Mouse (Mus musculus) ES-Bruce4 (cell line): Measurements from ENCODE around the gene Ccdc97.

Source experiments
- CTCF ChIP-seq: IDR thresholded peaks from one replicate; pipeline ENCODE4 v1.8.1; 2011; ENCODE audit warnings: low read depth, low read length
- EP300 ChIP-seq: IDR thresholded peaks from 2 replicates; pipeline ENCODE4 v1.6.1; 2011; ENCODE audit warnings: low read depth, low read length; ENCODE audit not compliant: insufficient read depth

GRCm38 (mm10) chr7:25671686-25672085 is 47.2 kb downstream of the Ccdc97 start:
- TF ChIP-seq EP300 (no peak), CTCF (no peak)
